Mouse (Mus musculus) retina, adult 2 months (tissue): ENCODE measurements around the gene Clic3.
A peak's percentile ranks its signal among the peaks of the same experiment; 100 is the strongest.

Experiments used
- DNase-seq: peaks from one replicate; pipeline ENCODE4 v3.0.0-alpha.2; 2012; ENCODE audit warnings: low read depth, low spot score

The Clic3 gene

DNA sequence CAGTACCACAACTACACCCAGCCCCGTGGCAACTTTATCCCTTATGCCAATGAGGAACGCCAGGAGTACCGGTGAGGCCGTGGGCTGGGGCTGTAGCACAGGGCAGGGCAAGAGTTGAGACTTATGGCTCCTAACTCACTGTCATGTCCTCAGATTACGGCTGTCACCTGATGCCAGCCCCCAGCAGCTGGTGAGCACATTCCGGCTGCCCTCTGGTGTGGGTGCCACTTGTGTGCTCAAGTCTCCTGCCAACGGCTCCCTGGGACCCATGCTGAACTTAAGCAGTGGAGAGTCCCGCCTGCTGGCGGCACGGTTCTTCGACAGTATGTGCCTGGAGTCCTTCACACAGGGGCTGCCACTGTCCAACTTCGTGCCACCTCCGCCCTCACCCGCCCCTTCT lies 14.0 kb upstream of the Clic3 start:
- DNase-seq: no peak

DNA sequence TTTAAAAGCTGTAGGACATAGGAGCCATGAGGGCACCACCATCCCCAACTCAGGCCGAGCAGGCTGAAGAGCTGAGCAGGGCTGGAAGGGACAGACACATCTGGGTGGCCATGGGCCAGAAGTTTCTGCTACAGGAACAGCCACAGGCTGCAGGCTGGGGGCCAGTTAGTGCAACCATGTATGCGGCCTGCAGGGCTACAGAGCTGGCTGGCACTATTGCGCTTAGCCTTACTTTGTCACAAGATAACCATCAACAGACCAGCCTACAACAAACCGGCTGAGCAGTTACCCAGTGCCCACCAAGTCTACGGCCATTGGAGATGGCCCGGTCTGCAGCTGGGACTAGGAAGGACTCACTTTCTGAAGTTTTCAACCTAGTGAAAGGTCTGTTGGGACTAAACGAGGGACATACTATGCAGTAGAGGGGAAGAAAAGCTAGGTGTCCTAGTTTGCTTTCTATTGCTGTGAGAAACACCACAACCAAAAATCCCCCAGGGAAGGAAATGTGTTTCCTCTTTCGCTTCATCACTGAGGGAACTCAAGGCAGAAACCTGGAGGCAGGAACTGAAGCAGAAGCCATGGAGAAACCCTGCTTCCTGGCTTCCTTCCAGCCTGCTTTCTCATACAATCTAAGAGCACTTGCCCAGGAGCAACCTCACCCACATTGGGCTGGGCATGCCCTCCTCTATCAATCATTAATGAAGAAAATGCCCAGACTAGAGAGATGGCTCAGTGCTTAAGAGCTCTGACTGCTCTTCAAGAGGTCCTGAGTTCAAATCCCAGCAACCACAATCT lies 5.6 kb upstream of the Clic3 start:
- no peak for DNase-seq

DNA sequence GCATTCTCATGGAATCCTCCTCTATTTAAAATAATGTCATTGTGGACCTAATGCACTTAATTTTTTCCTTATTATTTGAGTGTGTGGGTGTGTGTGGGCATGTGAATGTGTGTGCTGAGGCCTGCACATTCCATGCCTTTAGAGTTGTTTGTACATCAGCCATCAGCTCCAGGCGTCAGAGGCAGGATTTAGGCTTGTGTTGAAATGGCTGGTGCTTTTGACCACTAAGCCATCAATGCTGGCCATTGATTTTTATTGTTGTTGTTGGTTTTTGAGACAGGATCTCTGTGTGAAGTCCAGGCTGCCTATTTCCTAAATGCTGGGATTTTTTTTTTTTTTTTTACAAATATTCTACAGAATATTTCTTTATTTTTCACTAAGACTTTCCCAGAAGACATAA lies 3.7 kb upstream of the Clic3 start:
- no peak for DNase-seq

GRCm38 (mm10) chr2:25457022-25457896 lies 621 bp downstream of the Clic3 start:
- no peak for DNase-seq

DNA sequence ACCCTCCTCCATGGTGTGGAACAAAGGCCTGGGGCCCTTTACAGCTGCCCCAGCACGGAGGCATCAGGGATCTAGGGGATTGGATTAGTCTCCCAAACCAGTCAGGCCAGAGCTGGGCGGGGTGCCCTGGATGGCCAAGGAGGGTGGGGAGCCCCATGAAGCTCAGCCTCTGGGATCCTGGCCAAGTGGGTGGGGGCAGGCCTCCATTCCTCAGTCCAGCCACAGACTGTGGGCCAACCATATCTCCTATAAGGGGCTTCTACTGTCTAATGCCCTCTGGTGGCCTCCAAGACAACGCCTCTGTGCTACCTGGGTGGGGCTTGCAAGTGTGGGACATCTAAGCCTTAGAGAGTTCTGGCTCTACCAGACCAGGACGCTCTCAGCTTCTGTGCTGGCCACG lies 2.3 kb downstream of the Clic3 start:
- DNase-seq: no peak

DNA sequence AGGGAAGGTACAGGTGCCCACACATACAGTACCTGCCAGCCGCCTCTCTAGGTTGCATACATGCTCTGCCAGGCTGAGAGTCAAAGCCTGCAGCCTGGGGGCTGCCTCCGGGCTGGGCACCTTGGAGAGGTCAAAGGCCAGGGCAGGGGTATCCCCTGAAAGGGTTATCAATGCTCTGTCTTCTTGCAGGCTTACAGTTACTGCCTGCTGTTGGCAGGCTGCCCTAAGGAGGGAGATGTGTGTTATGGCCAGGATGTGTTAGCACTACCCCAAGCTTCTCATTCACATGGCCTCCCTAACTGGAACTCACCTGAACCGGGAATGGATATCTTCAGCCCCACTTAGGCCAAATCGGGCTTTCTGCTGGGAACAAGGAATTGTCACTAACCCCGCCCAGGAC lies 3.5 kb downstream of the Clic3 start:
- DNase-seq: no peak

DNA sequence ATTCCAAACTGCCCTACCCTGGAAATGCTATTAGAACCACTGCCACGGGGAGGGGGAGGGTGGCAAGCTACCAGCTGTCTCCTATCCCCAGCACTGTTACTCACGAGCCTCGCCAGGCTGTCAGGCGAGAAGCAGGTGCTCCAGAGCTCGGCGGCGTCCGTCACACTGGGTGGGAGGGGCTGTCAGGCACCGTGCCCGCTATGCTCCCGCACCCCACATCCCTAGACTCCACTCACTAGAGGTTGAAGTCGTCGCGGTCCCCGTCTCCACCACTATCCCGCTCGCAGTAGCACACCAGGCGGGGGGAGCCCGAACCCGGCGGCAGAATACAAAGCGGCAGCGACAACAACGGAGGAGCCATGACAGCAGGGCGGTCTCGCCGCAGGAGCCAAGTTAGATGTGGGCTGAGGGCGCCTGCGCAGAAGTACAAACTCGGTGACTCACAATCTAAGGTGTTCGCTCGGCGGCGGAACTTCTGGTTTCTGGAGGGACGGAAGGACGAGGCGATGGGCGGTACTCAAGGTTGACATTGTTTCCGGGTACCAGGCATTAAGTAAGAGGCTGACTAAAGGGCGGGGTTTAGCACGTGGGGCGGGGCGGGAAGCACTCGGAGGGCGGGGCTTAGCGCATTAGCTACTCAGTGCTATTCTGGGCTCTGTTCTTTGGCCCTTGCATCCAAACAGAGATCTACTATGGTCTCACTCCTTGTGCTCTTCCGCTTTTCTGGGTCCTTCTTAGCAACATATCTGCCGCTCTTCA lies 4.1 kb downstream of the Clic3 start, which contains the start of gene Paxx:
Gene Paxx, minus strand, starts transcription at position 544 of the 759 bp plus-strand sequence.
- peak; percentile 82 for DNase-seq

DNA sequence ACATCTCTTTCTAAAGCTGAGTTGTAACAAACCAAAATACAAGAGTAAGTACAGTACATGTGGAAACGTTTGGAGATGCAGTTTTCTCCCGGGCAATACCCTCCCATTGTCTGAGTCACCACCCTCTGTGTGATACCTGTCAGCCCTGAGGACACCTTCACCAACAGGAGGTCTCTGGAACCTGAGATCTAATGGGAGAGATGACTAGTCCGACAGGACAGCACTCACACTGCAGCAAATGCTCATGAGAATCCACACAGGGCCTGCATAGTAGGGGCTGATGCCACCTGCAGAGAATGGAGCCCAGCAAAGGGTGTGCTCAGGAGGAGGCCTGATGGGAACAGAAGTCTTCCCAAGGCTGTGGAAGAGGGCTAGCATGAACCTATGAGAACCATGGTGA lies 4.8 kb downstream of the Clic3 start:
- no peak for DNase-seq

- no peak for DNase-seq
These were observed 7.0 kb downstream of the Clic3 start for GRCm38 (mm10) chr2:25463630-25464029.

GRCm38 (mm10) chr2:25465256-25465655 lies 8.6 kb downstream of the Clic3 start:
- DNase-seq: no peak

- peak; percentile 68 for DNase-seq
These were observed 9.4 kb downstream of the Clic3 start for GRCm38 (mm10) chr2:25465816-25466635.

GRCm38 (mm10) chr2:25467606-25468303 lies 11.1 kb downstream of the Clic3 start:
- DNase-seq: peak; percentile 69

DNA sequence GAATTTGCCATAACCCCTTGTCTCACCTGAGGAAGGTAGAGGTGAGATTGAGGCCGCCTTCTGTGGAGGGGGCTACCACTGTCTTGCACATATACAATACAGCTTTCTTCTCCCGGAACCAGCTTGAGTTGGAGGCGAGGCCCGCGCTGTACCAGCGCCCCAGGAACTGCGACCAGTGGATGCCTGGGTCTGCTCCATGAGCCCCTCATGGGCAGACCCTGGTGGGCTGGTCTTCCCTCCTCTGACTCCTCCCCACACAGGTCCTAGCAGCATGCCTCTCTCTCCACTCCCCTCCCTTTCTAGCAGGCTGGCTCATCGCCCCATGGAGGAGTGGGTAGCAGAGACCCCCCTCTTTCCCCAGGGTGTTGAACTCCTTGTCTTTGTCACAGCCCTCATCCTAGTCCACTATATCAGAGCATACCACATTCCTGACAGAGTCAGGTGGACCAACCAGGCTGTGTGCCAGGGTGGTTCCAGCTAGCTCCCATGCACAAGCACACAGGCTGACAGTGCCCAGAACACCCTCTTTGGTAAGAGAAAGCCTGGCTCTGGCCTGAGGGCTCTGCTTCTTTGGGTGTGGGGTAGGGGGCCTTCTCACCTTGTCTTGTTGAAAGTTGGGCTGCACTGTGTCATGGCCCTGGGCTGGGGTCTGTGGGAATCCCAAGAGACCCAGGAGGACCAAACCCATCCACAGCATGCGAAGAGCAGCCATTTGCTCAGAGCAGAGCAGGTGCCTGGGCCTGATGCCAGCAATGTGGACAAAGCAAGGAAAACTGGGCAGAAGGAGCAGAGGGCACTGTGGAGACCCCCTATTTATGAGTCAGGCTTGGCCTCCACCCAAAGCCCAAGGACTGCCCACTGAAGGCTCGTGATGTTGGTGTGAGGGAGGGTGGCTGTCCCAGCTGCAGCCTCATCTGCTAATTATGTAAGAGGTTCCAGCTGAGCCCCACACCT lies 12.6 kb downstream of the Clic3 start:
- no peak for DNase-seq

DNA sequence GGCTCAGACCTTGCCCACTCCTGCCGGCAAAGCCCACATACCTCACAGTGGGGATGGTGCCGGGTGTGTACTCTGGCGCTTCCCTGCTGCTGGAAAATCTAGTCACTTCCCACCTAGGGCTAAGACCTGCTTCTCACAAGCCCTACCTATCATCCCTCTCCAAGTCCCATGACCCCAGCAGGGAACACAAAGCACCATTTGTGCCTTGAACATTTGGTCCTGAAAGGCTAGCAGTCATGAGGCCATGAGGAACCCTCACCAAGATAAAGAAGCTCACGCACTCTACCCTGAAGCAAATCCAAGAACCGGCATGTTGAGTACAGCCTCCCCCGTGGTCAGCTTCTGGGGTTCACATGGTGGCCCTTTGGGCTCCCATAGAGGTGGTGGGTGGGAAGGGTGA lies 13.3 kb downstream of the Clic3 start, which contains the start of gene Ptgds:
Gene Ptgds, minus strand, starts transcription at position 78 of the 400 bp plus-strand sequence.
- DNase-seq: no peak

DNA sequence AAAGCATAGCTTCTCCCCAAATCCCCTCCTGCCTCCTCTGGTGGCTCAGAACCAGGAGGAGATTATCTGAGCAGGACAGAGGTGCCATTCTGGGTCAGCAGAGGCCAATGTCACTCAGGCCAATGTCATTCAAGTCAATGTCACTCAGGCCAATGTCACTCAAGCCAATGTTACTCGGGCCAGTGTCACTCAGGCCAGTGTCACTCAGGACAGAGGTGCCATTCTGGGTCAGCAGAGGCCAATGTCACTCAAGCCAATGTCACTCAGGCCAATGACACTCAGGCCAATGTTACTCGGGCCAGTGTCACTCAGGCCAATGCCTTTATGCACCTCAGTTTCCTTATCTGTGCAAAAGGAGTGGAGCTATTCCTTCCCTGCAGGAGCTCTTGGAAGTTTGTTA lies 15.9 kb downstream of the Clic3 start:
- no peak for DNase-seq

DNA sequence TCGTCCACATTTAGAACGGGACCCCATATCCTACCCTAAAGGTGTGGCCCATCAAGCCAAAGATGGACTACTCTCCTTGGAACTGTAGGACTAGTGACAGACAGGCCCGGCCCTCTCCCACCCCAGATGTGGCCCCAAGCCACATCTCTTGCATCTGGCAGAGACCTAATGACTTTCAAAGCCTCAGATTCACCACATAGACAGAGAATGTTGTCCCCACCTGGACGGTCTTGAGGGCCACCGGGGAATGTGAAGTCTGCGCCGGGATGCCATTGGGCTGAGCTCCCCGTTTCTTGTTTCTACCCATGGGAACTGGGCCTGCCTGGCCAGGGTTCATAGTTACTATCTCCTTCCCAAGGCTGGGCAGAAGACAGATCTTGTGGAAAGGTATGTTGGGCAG lies 20.9 kb downstream of the Clic3 start:
- no peak for DNase-seq

DNA sequence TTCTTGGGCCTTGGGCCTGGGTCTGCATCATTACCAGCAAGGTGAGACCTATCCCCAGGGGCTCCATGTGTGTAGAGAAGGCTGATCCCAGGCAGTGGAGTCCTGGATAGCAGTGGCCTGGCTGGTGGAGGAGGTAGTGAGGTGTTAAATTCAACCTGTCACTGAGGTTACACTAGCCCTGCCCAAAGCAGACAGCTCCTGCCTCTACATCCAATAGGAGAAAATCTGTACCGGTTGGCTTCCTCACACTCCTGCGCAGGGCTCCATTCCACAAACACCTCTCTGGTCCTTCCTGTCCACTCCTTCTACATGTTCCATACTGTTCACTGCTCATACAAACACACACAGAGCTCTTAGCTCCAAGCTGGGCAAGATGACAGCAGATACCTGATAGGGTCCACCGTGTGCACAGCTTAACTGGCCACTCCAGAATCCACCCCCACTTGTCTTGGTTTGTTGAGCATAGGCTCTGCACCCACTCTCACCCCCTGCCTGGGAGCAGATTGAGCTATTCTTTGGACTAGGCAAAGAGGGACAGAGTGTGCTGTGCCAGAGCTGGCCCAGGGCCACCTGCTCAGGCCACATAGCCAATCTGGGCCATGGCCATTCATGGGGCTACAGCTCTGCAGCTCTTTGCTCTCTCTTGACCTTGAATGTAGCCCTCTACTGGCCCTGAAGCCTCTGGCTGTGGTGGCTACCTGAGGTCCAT lies 21.5 kb downstream of the Clic3 start:
- no peak for DNase-seq

- DNase-seq: no peak
These were observed 23.1 kb downstream of the Clic3 start for GRCm38 (mm10) chr2:25479551-25480311.
